Comparison of ENCODE assay signal across 33 mouse cellular contexts in the genomic region with DNA sequence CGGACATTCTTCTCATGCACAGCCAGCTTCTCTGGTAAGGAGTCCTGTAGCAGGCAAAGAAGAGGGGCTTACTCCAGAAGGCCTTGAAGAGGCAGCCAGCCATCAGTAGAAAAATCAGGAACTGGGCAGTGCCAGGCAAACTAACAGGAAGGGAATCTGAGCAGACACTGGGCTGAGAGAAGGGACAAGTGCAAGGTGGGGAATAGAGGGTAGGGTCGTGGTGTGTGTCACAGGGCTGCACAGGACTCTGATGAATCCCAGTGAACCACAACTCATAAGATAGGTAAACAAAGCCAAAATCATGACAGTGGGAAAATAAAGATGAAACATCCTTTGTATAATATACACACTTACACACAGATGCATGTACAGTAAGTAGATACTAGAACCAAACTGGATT. TPM values are rescaled to one million over a fixed set of nuclear protein-coding genes. Genes with fewer than 3 reads are reported as not detected.
"Had no signal": no experiment of that assay in that cellular context is flagged by ENCODE, and none has a peak within 500 bp of the region (broad histone marks: within the 10 kb centered on the region; RNA-seq: fewer than 3 reads in every experiment).

No protein-coding gene starts in this region.

- ATAC-seq: liver, embryonic 12.5 days; liver, postnatal 0 days; lung, postnatal 0 days; midbrain, embryonic 13.5 days; midbrain, embryonic 15.5 days; midbrain, embryonic 16.5 days had no signal

- H3K27ac ChIP-seq: limb, embryonic 10.5 days; limb, embryonic 12.5 days; limb, embryonic 13.5 days; limb, embryonic 15.5 days; liver, embryonic 12.5 days; liver, embryonic 13.5 days; liver, embryonic 14.5 days; liver, embryonic 15.5 days; lung, embryonic 15.5 days; macrophage; midbrain, embryonic 10.5 days; midbrain, embryonic 12.5 days; midbrain, embryonic 13.5 days; midbrain, embryonic 15.5 days; neural tube, embryonic 12.5 days; neural tube, embryonic 13.5 days had no signal

- H3K27me3 ChIP-seq: limb, embryonic 12.5 days; limb, embryonic 13.5 days; limb, embryonic 15.5 days; liver, embryonic 12.5 days; liver, embryonic 13.5 days; liver, embryonic 15.5 days; lung, embryonic 15.5 days; megakaryocyte, embryonic 14.5 days; midbrain, embryonic 12.5 days; midbrain, embryonic 13.5 days; midbrain, embryonic 15.5 days; neural tube, embryonic 12.5 days; neural tube, embryonic 13.5 days had no signal

- H3K4me1 ChIP-seq: limb, embryonic 10.5 days; limb, embryonic 12.5 days; limb, embryonic 13.5 days; limb, embryonic 15.5 days; liver, embryonic 12.5 days; liver, embryonic 13.5 days; liver, embryonic 15.5 days; lung, embryonic 15.5 days; midbrain, embryonic 10.5 days; midbrain, embryonic 12.5 days; midbrain, embryonic 13.5 days; midbrain, embryonic 15.5 days; neural tube, embryonic 12.5 days; neural tube, embryonic 13.5 days had no signal

- DNase-seq: left cerebral cortex, postnatal 4 days; liver; liver, embryonic 13.5 days; liver, postnatal 0 days; lung, adult 18-20 months; lung, adult 2 months; lung, embryonic 14.5 days; lung, postnatal 10 days; lung, postnatal 14 days; lung, postnatal 36 days; lung, postnatal 4 days; midbrain, embryonic 14.5 days had no signal

- H3K9ac ChIP-seq: limb, embryonic 12.5 days; limb, embryonic 13.5 days; limb, embryonic 15.5 days; liver, embryonic 12.5 days; liver, embryonic 13.5 days; liver, embryonic 14.5 days; liver, embryonic 15.5 days; liver, postnatal 0 days; lung, embryonic 14.5 days; lung, embryonic 15.5 days; midbrain, embryonic 12.5 days; midbrain, embryonic 13.5 days; midbrain, embryonic 15.5 days; neural tube, embryonic 12.5 days; neural tube, embryonic 13.5 days had no signal

- H3K4me2 ChIP-seq: limb, embryonic 12.5 days; limb, embryonic 13.5 days; limb, embryonic 15.5 days; liver, embryonic 11.5 days; liver, embryonic 12.5 days; liver, embryonic 13.5 days; liver, embryonic 15.5 days; lung, embryonic 14.5 days; lung, embryonic 15.5 days; midbrain, embryonic 11.5 days; midbrain, embryonic 12.5 days; midbrain, embryonic 13.5 days; midbrain, embryonic 15.5 days; neural tube, embryonic 12.5 days; neural tube, embryonic 13.5 days had no signal

- H3K9me3 ChIP-seq: limb, embryonic 10.5 days; limb, embryonic 12.5 days; limb, embryonic 13.5 days; limb, embryonic 15.5 days; liver, embryonic 12.5 days; liver, embryonic 13.5 days; liver, embryonic 15.5 days; lung, embryonic 15.5 days; megakaryocyte, embryonic 14.5 days; midbrain, embryonic 10.5 days; midbrain, embryonic 12.5 days; midbrain, embryonic 13.5 days; midbrain, embryonic 15.5 days; neural tube, embryonic 12.5 days; neural tube, embryonic 13.5 days had no signal

- H3K4me3 ChIP-seq: limb, embryonic 10.5 days; limb, embryonic 12.5 days; limb, embryonic 13.5 days; limb, embryonic 15.5 days; liver, embryonic 12.5 days; liver, embryonic 13.5 days; liver, embryonic 15.5 days; lung, embryonic 15.5 days; megakaryocyte, embryonic 14.5 days; midbrain, embryonic 10.5 days; midbrain, embryonic 12.5 days; midbrain, embryonic 13.5 days; midbrain, embryonic 15.5 days; myocyte; neural tube, embryonic 12.5 days; neural tube, embryonic 13.5 days had no signal

RNA-seq across cellular contexts. Expression of gene F2, which starts 40.2 kb away (rescaled TPM):
- polyA plus RNA-seq: limb, embryonic 10.5 days; macrophage; midbrain, embryonic 12.5 days; midbrain, embryonic 13.5 days had no signal
